9 mouse cellular contexts compared by ENCODE assay signal in the genomic region with DNA sequence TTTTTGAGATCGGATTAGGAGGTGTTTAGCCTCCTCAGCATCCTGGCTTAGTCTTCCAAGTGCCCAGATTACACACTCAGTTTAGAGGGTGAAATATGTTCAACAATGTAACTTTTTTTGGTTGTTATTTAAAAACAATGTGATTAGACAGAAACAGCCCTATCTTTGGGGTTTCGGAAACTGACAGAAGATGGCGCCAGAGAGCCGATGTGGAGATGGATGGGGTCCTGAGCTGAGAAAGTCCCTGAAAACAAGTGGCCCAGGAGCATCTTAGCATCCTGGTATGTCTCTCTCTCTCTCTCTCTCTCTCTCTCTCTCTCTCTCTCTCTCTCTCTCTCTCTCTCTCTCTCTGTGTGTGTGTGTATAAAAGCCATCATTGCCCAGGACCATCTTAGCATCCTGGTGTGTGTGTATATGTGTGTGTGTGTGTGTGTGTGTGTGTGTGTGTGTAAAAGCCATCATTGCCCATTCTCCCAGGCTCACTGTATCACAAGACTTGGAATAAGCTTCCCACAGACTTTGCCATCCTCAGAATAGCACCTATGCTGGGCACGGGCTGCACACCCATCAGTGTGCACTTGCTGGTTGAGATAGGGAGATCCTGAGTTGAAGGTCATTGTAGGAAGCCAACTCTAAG.
DNase-seq lines count a peak whose midpoint lies in the region; ATAC-seq and TF ChIP-seq lines count a peak whose summit lies in the region.
"Had no signal": no experiment of that assay in that cellular context is flagged by ENCODE, and none has a peak within 500 bp of the region (broad histone marks: within the 10 kb centered on the region; RNA-seq: fewer than 3 reads in every experiment).

No protein-coding gene starts in this region.

- H3K27ac ChIP-seq in bone marrow, adult 2 months (ENCODE audit: control insufficient read depth, insufficient read depth, low read depth, low read length, poor library complexity), result no peak overlapping the region
- no peak overlapping the region for H3K27ac ChIP-seq in forebrain, embryonic 13.5 days
- no peak overlapping the region for H3K27ac ChIP-seq in kidney, embryonic 16.5 days (ENCODE audit: low read length)
- no peak overlapping the region for H3K27ac ChIP-seq in lung, embryonic 14.5 days (ENCODE audit: low read depth)
- H3K27ac ChIP-seq: heart, embryonic 13.5 days had no signal

- 18% methylated on average over 5 of the region's 5 CpGs for WGBS in bone marrow, adult 2 months
- WGBS in forebrain, embryonic 13.5 days, result 26% methylated on average over 5 of the region's 5 CpGs
- 22% methylated on average over 5 of the region's 5 CpGs for WGBS in kidney, embryonic 16.5 days
- 19% methylated on average over 5 of the region's 5 CpGs for WGBS in lung, embryonic 14.5 days

- no peaks in the 10 kb centered on the region for H3K36me3 ChIP-seq in forebrain, embryonic 13.5 days (ENCODE audit: poor library complexity, severe bottlenecking)
- no peaks in the 10 kb centered on the region for H3K36me3 ChIP-seq in kidney, embryonic 16.5 days (ENCODE audit: insufficient read depth, low read length)
- no peaks in the 10 kb centered on the region for H3K36me3 ChIP-seq in lung, embryonic 14.5 days (ENCODE audit: insufficient read depth)
- H3K36me3 ChIP-seq: heart, embryonic 13.5 days had no signal

- TF ChIP-seq CTCF in bone marrow, adult 2 months (IDR thresholded peaks at IDR 0.05; ENCODE audit: control insufficient read depth, insufficient read depth, low read length), result peak; percentile 54; the same call in 1 of the 2 replicates
- peak; percentile 91 for TF ChIP-seq CTCF in lung, embryonic 14.5 days (IDR thresholded peaks at IDR 0.05; ENCODE audit: low read depth)

- no peaks in the 10 kb centered on the region for H3K4me1 ChIP-seq in bone marrow, adult 2 months (ENCODE audit: control insufficient read depth, insufficient read depth, low read length)
- H3K4me1 ChIP-seq in forebrain, embryonic 13.5 days, result no peaks in the 10 kb centered on the region
- H3K4me1 ChIP-seq in kidney, embryonic 16.5 days (ENCODE audit: insufficient read depth, low read length), result peaks cover 3% of the 10 kb centered on the region; the same call in 1 of the 2 replicates
- no peaks in the 10 kb centered on the region for H3K4me1 ChIP-seq in lung, embryonic 14.5 days (ENCODE audit: insufficient read depth)

- no peaks in the 10 kb centered on the region for H3K9me3 ChIP-seq in forebrain, embryonic 13.5 days (replicated peaks)
- H3K9me3 ChIP-seq in kidney, embryonic 16.5 days (ENCODE audit: low read length), result peaks cover under 1% of the 10 kb centered on the region; the same call in 1 of the 2 replicates
- H3K9me3 ChIP-seq in lung, embryonic 14.5 days (ENCODE audit: low read depth, low read length), result no peaks in the 10 kb centered on the region
- H3K9me3 ChIP-seq: heart, embryonic 13.5 days had no signal

- H3K4me3 ChIP-seq in bone marrow, adult 2 months (replicated peaks; ENCODE audit: control insufficient read depth, low read depth, low read length), result no peak overlapping the region
- no peak overlapping the region for H3K4me3 ChIP-seq in forebrain, embryonic 13.5 days
- no peak overlapping the region for H3K4me3 ChIP-seq in kidney, embryonic 16.5 days (ENCODE audit: low read length)
- no peak overlapping the region for H3K4me3 ChIP-seq in lung, embryonic 14.5 days (ENCODE audit: low read depth, low read length)
- H3K4me3 ChIP-seq: heart, embryonic 13.5 days had no signal

- peak; percentile 70; the same call in 1 of the 2 replicates for ATAC-seq in forebrain, embryonic 13.5 days
- peak; percentile 26; the same call in 1 of the 2 replicates for ATAC-seq in kidney, embryonic 16.5 days (ENCODE audit: low FRiP score, low TSS enrichment)
- peak; percentile 45; the same call in 1 of the 2 replicates for ATAC-seq in lung, embryonic 14.5 days (ENCODE audit: insufficient read depth)
- ATAC-seq in erythroid progenitor cell, adult 5-6 weeks (replicated peaks; ENCODE audit: low FRiP score, poor library complexity, severe bottlenecking), result no peak

- DNase-seq in urinary bladder, postnatal 14 days (ENCODE audit: low spot score), result peak; percentile 64
- DNase-seq in urinary bladder, adult 2 months (ENCODE audit: low spot score), result no peak
- DNase-seq in lung, embryonic 14.5 days, result peak; percentile 92
- peak; percentile 78 for DNase-seq in retina, postnatal 1 day

- H3K27me3 ChIP-seq in forebrain, embryonic 13.5 days, result peaks cover 8% of the 10 kb centered on the region; the same call in 1 of the 2 replicates
- peaks cover 6% of the 10 kb centered on the region; the same call in 1 of the 2 replicates for H3K27me3 ChIP-seq in kidney, embryonic 16.5 days (ENCODE audit: insufficient read depth, low read length)
- H3K27me3 ChIP-seq in lung, embryonic 14.5 days (ENCODE audit: insufficient read depth, low read length), result no peaks in the 10 kb centered on the region

- no peak overlapping the region for H3K9ac ChIP-seq in forebrain, embryonic 13.5 days
- H3K9ac ChIP-seq in kidney, embryonic 16.5 days (replicated peaks; ENCODE audit: low read length), result no peak overlapping the region
- no peak overlapping the region for H3K9ac ChIP-seq in lung, embryonic 14.5 days
- H3K9ac ChIP-seq: heart, embryonic 13.5 days had no signal

- no peak for TF ChIP-seq POLR2A in bone marrow, adult 2 months (IDR thresholded peaks at IDR 0.05; ENCODE audit: borderline replicate concordance, control insufficient read depth, low read depth, low read length)

- H3K4me2 ChIP-seq in forebrain, embryonic 13.5 days, result no peak overlapping the region
- H3K4me2 ChIP-seq in kidney, embryonic 16.5 days (replicated peaks; ENCODE audit: low read depth, low read length), result no peak overlapping the region
- no peak overlapping the region for H3K4me2 ChIP-seq in lung, embryonic 14.5 days
- H3K4me2 ChIP-seq: heart, embryonic 13.5 days had no signal
